In the genomic region with DNA sequence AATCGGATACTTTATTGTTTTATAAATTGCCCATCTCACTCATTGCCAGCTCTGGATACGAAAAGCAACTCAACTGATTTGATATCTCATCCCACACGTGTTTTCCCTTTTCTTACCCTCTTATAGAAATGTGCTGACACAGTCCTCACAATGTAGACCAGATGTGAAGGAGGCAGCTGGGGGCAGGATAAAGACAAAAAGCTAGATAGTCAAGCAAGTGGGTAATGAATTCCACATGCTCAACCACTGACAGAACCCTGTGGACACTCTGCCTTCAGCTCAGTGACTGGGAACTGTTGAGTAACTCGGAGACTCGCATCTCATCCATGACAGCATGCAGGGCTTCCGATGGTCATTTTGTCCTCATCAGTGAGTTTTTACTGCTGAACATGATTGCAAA, we compare ENCODE assay signal across 18 mouse cellular contexts.
A peak's percentile ranks its signal among the peaks of the same experiment; 100 is the strongest.
DNase-seq lines count a peak whose midpoint lies in the region; ATAC-seq lines count a peak whose summit lies in the region.
"Had no signal": no experiment of that assay in that cellular context is flagged by ENCODE, and none has a peak within 500 bp of the region (broad histone marks: within the 10 kb centered on the region; RNA-seq: fewer than 3 reads in every experiment).

No protein-coding gene starts in this region.

- no peak overlapping the region for H3K4me3 ChIP-seq in neural tube, embryonic 15.5 days (replicated peaks)
- no peak overlapping the region for H3K4me3 ChIP-seq in embryonic facial prominence, embryonic 10.5 days
- H3K4me3 ChIP-seq in limb, embryonic 10.5 days: no peak overlapping the region
- H3K4me3 ChIP-seq: liver, embryonic 12.5 days; myocyte had no signal

- ATAC-seq in neural tube, embryonic 15.5 days (ENCODE audit: low FRiP score): no peak
- ATAC-seq: liver, embryonic 12.5 days had no signal

- H3K27me3 ChIP-seq in neural tube, embryonic 15.5 days (replicated peaks): no peaks in the 10 kb centered on the region
- no peaks in the 10 kb centered on the region for H3K27me3 ChIP-seq in embryonic facial prominence, embryonic 10.5 days (replicated peaks; ENCODE audit: low read depth, poor library complexity, severe bottlenecking)
- H3K27me3 ChIP-seq in limb, embryonic 10.5 days (ENCODE audit: low read depth, poor library complexity, severe bottlenecking): no peaks in the 10 kb centered on the region
- H3K27me3 ChIP-seq: CH12.LX; liver, embryonic 12.5 days had no signal

- 90% methylated on average over 6 of the region's 6 CpGs for WGBS in neural tube, embryonic 15.5 days
- WGBS in embryonic facial prominence, embryonic 10.5 days: 44% methylated on average over 6 of the region's 6 CpGs
- 43% methylated on average over 6 of the region's 6 CpGs for WGBS in limb, embryonic 10.5 days

- no peak overlapping the region for H3K4me2 ChIP-seq in neural tube, embryonic 15.5 days
- H3K4me2 ChIP-seq: heart, embryonic 11.5 days; liver, embryonic 12.5 days had no signal

- DNase-seq in neural tube, embryonic 10.5 days (ENCODE audit: extremely low spot score, low spot score): peak; percentile 47
- peak; percentile 66 for DNase-seq in embryonic facial prominence, embryonic 10.5 days (ENCODE audit: low spot score)
- DNase-seq in limb, embryonic 10.5 days (ENCODE audit: low spot score): peak; percentile 34
- DNase-seq in adrenal gland, postnatal 36 days: no peak
- no peak for DNase-seq in left cerebral cortex, adult 18-20 months (ENCODE audit: low spot score in 2 of 2)
- no peak for DNase-seq in spleen, postnatal 36 days (ENCODE audit: low spot score in 2 of 2)
- DNase-seq: cerebellum, adult 9-11 months; heart, postnatal 36 days; kidney, adult 11 months; kidney, postnatal 36 days; lung, postnatal 10 days; thymus, postnatal 36 days had no signal

- no peaks in the 10 kb centered on the region for H3K4me1 ChIP-seq in neural tube, embryonic 15.5 days
- H3K4me1 ChIP-seq in embryonic facial prominence, embryonic 10.5 days: peaks cover 14% of the 10 kb centered on the region
- peaks cover 5% of the 10 kb centered on the region for H3K4me1 ChIP-seq in limb, embryonic 10.5 days
- H3K4me1 ChIP-seq: liver, embryonic 12.5 days had no signal

- no peaks in the 10 kb centered on the region for H3K36me3 ChIP-seq in neural tube, embryonic 15.5 days
- H3K36me3 ChIP-seq in embryonic facial prominence, embryonic 10.5 days (replicated peaks): no peaks in the 10 kb centered on the region
- H3K36me3 ChIP-seq in limb, embryonic 10.5 days: no peaks in the 10 kb centered on the region
- H3K36me3 ChIP-seq: liver, embryonic 12.5 days had no signal

- no peak overlapping the region for H3K9ac ChIP-seq in neural tube, embryonic 15.5 days (replicated peaks)
- H3K9ac ChIP-seq: liver, embryonic 12.5 days had no signal

- H3K9me3 ChIP-seq in neural tube, embryonic 15.5 days (replicated peaks): no peaks in the 10 kb centered on the region
- no peaks in the 10 kb centered on the region for H3K9me3 ChIP-seq in embryonic facial prominence, embryonic 10.5 days
- H3K9me3 ChIP-seq in limb, embryonic 10.5 days (replicated peaks): no peaks in the 10 kb centered on the region
- H3K9me3 ChIP-seq: liver, embryonic 12.5 days had no signal

- H3K27ac ChIP-seq in neural tube, embryonic 15.5 days (replicated peaks): no peak overlapping the region
- H3K27ac ChIP-seq in embryonic facial prominence, embryonic 10.5 days (replicated peaks): no peak overlapping the region
- H3K27ac ChIP-seq in limb, embryonic 10.5 days: no peak overlapping the region
- H3K27ac ChIP-seq: liver, embryonic 12.5 days; stomach, postnatal 0 days had no signal

Comparison
In these comparisons a context has a peak if more than half of its experiments do, and no peak if none do; other contexts are left out.
1. DNase-seq: peak in neural tube, embryonic 10.5 days (single experiment), embryonic facial prominence, embryonic 10.5 days (single experiment) and limb, embryonic 10.5 days (single experiment); none in adrenal gland, postnatal 36 days (0 of 2), left cerebral cortex, adult 18-20 months (0 of 2) and spleen, postnatal 36 days (0 of 2).